Mouse (Mus musculus): ENCODE data around the gene Gm10260. TPM values are rescaled to one million over a fixed set of nuclear protein-coding genes. Genes with fewer than 3 reads are reported as not detected.

The Gm10260 gene
- polyA plus RNA-seq, 1 experiment from 2014 or later = 0.64 TPM

GRCm38 (mm10) chr13:97744036-97744435, 16.4 kb downstream of the Gm10260 start:
- Histone ChIP-seq H3K9ac (no peak overlapping the region), H3K4me1 (replicated peaks) (no peaks in the 10 kb centered on the region), H3K27ac (ENCODE audit: poor library complexity, severe bottlenecking) (no peak overlapping the region), H3K9me3 (replicated peaks) (no peaks in the 10 kb centered on the region), H3K36me3 (no peaks in the 10 kb centered on the region), H3K4me2 (no peak overlapping the region), H3K4me3 (no peak overlapping the region), H3K27me3 (replicated peaks) (no peaks in the 10 kb centered on the region)
- WGBS = 57% methylated on average over 2 of the region's 2 CpGs
- ATAC-seq (ENCODE audit: insufficient number of reproducible peaks, low FRiP score) = no peak

DNA sequence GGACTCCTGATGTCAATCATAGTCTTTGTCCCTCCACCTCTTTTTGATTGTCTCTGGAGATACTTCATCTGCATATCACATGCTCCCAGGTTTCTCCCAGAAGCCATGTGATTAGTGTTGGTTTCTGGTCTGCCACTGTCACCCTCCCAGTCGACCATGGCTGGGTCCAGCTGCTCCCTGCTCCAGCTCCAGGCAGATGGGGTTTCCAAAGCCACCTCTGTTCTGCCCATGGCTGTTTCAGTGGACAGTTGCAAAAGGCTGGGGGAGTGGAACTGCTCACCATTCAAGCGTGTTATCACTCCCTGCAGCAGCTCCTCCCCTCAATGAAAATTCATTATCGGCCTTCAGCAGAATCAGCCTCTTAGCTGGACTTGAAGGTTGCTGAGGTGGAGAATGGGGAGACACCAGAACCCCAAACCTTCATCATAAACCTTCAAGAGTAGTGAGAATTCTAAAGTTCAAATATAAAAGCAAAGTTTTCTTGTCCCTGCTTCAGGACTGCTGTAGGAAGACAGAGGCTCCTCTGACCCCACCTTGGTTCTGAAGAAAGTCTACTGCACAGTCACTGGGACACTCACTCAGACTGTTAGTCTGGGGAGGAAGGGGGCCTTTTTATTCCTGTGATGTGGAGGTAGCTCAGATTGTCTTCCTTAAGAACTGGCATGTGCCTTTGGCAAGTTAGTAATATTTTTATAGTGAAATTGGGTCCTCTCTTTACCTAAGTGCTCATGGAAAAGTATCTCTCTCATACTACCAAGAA, 17.0 kb downstream of the Gm10260 start:
- H3K4me2 ChIP-seq = no peak overlapping the region
- H3K27me3 ChIP-seq (replicated peaks) = no peaks in the 10 kb centered on the region
- no peak overlapping the region for H3K27ac ChIP-seq (ENCODE audit: poor library complexity, severe bottlenecking)
- no peaks in the 10 kb centered on the region for H3K4me1 ChIP-seq (replicated peaks)
- no peak overlapping the region for H3K9ac ChIP-seq
- peak; percentile 51; the same call in 1 of the 2 replicates for ATAC-seq (ENCODE audit: insufficient number of reproducible peaks, low FRiP score)
- no peak overlapping the region for H3K4me3 ChIP-seq
- H3K9me3 ChIP-seq (replicated peaks) = no peaks in the 10 kb centered on the region
- H3K36me3 ChIP-seq = no peaks in the 10 kb centered on the region
- 36% methylated on average over 3 of the region's 3 CpGs for WGBS

- H3K27ac ChIP-seq (ENCODE audit: poor library complexity, severe bottlenecking) = no peak overlapping the region
- 58% methylated on average over 6 of the region's 6 CpGs for WGBS
- no peak; the same call in 1 of the 2 replicates for ATAC-seq (ENCODE audit: insufficient number of reproducible peaks, low FRiP score)
These were observed 24.5 kb downstream of the Gm10260 start for GRCm38 (mm10) chr13:97735931-97736330.

GRCm38 (mm10) chr13:97734760-97735159, 25.7 kb downstream of the Gm10260 start:
- Histone ChIP-seq H3K4me1 (replicated peaks) (peaks cover 6% of the 10 kb centered on the region; the same call in 1 of the 2 replicates), H3K27ac (ENCODE audit: poor library complexity, severe bottlenecking) (no peak overlapping the region), H3K4me2 (no peak overlapping the region), H3K27me3 (replicated peaks) (no peaks in the 10 kb centered on the region), H3K9me3 (replicated peaks) (no peaks in the 10 kb centered on the region), H3K36me3 (no peaks in the 10 kb centered on the region), H3K9ac (no peak overlapping the region), H3K4me3 (no peak overlapping the region)
- WGBS = 71% methylated on average over 3 of the region's 3 CpGs
- no peak for ATAC-seq (ENCODE audit: insufficient number of reproducible peaks, low FRiP score)

More at GRCm38 (mm10) chr13:97735931-97736330, 24.5 kb downstream of the Gm10260 start:
- no peak overlapping the region for H3K9ac ChIP-seq
- H3K4me1 ChIP-seq (replicated peaks) = peaks cover 6% of the 10 kb centered on the region; the same call in 1 of the 2 replicates
- H3K27me3 ChIP-seq (replicated peaks) = no peaks in the 10 kb centered on the region
- H3K4me3 ChIP-seq = no peak overlapping the region
- H3K4me2 ChIP-seq = no peak overlapping the region
- no peaks in the 10 kb centered on the region for H3K36me3 ChIP-seq
- no peaks in the 10 kb centered on the region for H3K9me3 ChIP-seq (replicated peaks)

GRCm38 (mm10) chr13:97725160-97725825, 35.1 kb downstream of the Gm10260 start:
- no peak overlapping the region for H3K4me3 ChIP-seq
- H3K27me3 ChIP-seq (replicated peaks) = no peaks in the 10 kb centered on the region
- no peaks in the 10 kb centered on the region for H3K36me3 ChIP-seq
- no peaks in the 10 kb centered on the region for H3K9me3 ChIP-seq (replicated peaks)
- H3K4me1 ChIP-seq (replicated peaks) = peaks cover 5% of the 10 kb centered on the region
- no peak overlapping the region for H3K9ac ChIP-seq
- 80% methylated on average over 11 of the region's 11 CpGs for WGBS
- no peak overlapping the region for H3K4me2 ChIP-seq
- no peak for ATAC-seq (ENCODE audit: insufficient number of reproducible peaks, low FRiP score)
- H3K27ac ChIP-seq (ENCODE audit: poor library complexity, severe bottlenecking) = no peak overlapping the region

- Histone ChIP-seq H3K9ac (no peak overlapping the region), H3K4me2 (no peak overlapping the region), H3K27ac (ENCODE audit: poor library complexity, severe bottlenecking) (no peak overlapping the region), H3K4me3 (no peak overlapping the region), H3K36me3 (no peaks in the 10 kb centered on the region), H3K27me3 (replicated peaks) (no peaks in the 10 kb centered on the region), H3K4me1 (replicated peaks) (peaks cover 5% of the 10 kb centered on the region), H3K9me3 (replicated peaks) (no peaks in the 10 kb centered on the region)
- no peak for ATAC-seq (ENCODE audit: insufficient number of reproducible peaks, low FRiP score)
- WGBS = 54% methylated on average over 6 of the region's 6 CpGs
These were observed 35.9 kb downstream of the Gm10260 start for GRCm38 (mm10) chr13:97724551-97724950.

DNA sequence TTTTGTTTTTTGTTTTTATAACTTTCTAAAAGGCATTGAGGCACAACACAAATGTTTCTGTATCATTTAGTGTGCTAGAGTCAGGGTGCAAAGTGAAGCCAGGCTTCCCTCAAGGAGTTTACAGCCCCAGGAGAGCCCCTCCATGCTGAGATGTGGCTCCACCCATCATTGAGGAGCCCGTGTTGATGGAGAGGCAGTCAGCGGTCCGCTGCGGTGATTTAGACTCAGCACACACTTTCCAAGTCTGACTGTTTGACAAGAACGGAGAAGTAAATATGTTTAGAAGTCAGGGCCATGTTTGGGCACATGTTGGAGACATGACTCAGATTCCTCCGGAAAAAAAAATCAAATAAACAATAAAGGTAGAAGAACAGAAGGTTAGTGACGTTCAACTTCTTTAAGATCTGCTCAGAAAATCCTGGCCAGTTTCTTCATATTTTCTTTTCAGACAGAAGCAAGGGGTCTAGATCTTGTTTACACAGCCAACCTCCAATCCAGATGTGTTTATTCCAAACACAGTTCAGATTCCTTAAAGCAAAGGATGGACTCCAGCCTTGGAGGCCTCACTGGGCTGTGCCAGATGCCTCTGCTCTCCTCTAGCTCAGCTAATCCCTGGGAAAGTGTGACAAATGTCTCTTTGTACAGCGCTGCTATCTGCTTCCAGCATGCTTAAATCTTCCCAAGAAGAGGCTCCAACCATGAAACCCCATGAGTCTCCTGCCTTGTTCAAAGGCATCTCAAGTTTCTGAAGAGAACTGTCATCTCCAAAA, 47.7 kb downstream of the Gm10260 start:
- Histone ChIP-seq H3K27me3 (replicated peaks) (no peaks in the 10 kb centered on the region), H3K4me2 (no peak overlapping the region), H3K27ac (ENCODE audit: poor library complexity, severe bottlenecking) (no peak overlapping the region), H3K4me1 (replicated peaks) (peaks cover 8% of the 10 kb centered on the region), H3K9me3 (replicated peaks) (no peaks in the 10 kb centered on the region), H3K9ac (no peak overlapping the region), H3K36me3 (no peaks in the 10 kb centered on the region), H3K4me3 (no peak overlapping the region)
- 62% methylated on average over 8 of the region's 8 CpGs for WGBS
- no peak for ATAC-seq (ENCODE audit: insufficient number of reproducible peaks, low FRiP score)

GRCm38 (mm10) chr13:97711510-97711909, 48.9 kb downstream of the Gm10260 start:
- Histone ChIP-seq H3K4me1 (replicated peaks) (peaks cover 8% of the 10 kb centered on the region), H3K9me3 (replicated peaks) (no peaks in the 10 kb centered on the region), H3K4me3 (no peak overlapping the region), H3K27ac (ENCODE audit: poor library complexity, severe bottlenecking) (no peak overlapping the region), H3K9ac (no peak overlapping the region), H3K27me3 (replicated peaks) (no peaks in the 10 kb centered on the region), H3K4me2 (no peak overlapping the region), H3K36me3 (no peaks in the 10 kb centered on the region)
- no peak for ATAC-seq (ENCODE audit: insufficient number of reproducible peaks, low FRiP score)
- 75% methylated on average over 2 of the region's 2 CpGs for WGBS
